Mouse (Mus musculus) liver (tissue): ENCODE results near the gene Vamp2.

Source experiments
- DNase-seq: peaks from one replicate; pipeline ENCODE4 v3.0.0-alpha.2; 2020; ENCODE audit warnings: mixed read lengths

The Vamp2 gene

DNA sequence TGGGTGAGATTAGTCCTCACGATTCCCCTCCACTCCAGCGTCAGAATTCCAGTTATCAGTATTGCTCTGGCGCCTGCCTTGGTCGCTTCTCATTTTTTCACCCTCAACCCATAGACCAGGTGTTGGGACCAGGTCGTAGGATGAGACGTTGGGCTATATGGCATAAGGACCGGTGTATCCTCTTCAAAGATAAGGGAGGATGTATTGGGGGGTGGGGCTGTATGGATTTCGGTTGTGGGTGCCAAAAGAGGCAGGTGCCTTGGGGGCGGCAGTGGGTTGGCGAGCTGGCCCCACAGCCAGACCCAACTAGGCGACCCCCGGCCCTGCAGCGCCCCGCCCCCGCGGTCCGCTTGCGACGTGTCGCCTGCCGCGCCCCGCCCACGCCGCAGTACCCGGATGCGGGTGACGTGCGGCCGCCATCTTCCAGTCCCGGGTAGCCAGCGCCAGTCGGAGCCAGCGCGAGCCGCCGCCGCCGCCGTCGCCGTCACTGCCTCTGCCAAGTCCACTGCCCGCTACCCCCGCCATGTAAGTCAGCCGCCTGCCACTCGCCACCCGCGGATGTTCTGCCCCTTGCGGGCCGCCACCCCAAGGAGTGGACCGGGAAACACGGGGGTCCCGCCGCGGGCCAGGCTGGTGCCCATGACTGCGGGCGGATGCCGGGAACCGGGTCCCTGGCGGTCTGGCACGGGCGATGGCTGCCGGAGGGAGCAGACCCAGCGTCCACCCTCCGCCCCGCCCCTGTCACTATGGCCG is at the start of gene Vamp2:
Gene Vamp2, plus strand, starts transcription at position 388 of the 753 bp plus-strand sequence.
- peak; percentile 89 for DNase-seq

DNA sequence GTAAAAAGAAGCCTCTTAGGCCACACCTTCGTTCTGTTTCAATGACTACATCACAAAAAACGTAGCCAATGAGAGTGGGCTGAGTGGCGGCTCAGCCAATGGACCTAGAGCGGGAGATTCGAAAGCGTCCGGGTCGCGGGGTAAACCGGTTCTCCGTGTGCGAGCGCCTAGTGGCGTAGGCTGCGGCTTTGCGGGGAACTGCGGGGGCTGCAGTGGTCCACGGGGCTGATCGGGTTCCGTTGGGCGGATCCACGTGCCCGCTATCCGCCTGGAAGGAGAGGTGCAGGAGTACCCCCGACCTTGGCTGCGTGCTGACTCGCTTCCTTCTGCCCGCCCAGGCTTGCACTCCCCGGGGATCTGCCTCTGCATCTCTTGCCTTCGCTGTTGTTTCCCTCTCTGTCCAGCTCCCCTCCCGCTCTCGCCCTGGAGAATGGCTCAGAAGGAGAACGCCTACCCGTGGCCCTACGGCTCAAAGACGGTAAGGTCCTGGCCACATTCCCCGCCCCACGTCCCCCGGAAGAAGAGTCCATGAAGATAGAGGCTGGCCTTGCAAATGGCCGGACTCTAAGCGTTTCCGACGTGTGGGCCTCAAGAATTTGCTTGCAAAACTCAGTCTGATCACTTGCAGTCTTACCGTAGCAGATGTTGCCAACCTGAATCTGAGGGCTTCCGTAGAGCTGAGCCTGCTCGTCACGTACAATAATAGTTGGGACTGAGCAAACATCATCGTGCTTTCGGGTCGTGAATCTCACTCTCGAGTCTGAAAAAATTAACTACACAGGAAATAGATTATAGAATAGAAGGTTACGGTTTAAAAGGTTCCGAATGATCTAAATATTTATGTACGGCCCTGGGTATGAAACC is 42.5 kb upstream of the Vamp2 start, which contains the start of gene Aurkb:
Gene Aurkb, plus strand, starts transcription at position 117 of the 864 bp plus-strand sequence.
- peak; percentile 93 for DNase-seq

DNA sequence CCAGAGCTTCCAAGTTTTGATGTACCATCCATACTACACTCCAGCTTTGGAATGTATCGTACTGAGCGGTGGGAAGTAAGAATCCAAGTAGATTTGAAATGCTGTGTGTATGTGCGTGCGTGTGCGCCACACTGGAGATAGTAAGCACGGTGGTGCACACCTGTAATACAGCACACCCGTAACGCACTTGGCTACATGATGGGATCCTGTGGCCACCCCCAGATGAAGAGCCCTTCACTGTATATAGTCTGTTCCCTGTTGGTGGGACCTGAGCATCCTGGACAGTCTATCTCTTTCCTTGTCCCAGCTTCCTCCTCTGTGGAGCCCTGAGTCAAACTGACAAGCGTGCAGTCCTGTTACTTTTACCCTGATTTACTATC is 41.9 kb upstream of the Vamp2 start:
- no peak for DNase-seq

DNA sequence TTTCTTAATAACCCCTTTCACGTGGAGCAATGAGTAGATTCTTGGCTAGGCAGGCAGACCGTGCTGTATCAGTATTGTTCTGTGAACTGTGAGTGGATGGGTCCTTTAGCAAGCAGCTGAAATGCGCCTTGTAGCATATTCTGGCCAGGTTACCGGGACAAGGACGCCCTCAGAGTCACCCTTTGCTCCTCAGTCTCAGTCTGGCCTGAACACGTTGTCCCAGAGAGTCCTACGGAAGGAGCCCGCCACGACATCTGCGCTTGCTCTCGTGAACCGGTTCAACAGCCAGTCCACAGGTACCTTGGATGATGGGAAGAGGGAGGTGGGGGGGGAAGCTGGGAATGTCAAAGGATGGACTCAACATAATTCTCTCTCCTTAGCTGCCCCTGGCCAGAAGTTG is 40.7 kb upstream of the Vamp2 start:
- no peak for DNase-seq

DNA sequence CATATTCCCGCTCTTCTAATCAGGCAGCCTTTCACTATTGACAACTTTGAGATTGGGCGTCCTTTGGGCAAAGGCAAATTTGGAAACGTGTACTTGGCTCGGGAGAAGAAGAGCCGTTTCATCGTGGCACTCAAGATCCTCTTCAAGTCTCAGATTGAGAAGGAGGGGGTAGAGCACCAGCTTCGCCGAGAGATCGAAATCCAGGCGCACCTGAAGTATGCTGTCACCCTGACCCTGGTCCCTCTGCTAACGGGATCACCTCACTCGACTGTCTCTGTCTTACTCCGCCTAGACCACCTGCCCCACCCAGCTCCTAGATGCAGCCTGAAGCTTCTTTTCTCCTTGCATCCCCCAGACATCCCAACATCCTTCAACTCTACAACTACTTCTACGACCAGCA is 40.1 kb upstream of the Vamp2 start:
- no peak for DNase-seq

DNA sequence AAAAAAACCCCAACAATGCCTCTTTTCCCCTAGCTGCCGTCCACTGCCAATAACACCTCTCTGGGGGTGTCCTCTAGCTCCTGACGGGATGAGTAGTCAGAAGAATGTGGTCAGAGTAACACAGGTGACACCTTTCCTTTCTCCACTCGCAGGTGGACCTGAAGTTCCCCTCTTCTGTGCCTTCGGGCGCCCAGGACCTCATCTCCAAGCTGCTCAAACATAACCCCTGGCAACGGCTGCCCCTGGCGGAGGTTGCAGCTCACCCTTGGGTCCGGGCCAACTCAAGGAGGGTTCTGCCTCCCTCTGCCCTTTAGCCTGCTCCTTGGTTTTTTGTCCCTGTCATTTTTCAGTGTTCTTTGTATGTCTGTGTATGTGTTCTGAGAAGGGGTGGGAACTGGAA is 37.5 kb upstream of the Vamp2 start:
- no peak for DNase-seq

DNA sequence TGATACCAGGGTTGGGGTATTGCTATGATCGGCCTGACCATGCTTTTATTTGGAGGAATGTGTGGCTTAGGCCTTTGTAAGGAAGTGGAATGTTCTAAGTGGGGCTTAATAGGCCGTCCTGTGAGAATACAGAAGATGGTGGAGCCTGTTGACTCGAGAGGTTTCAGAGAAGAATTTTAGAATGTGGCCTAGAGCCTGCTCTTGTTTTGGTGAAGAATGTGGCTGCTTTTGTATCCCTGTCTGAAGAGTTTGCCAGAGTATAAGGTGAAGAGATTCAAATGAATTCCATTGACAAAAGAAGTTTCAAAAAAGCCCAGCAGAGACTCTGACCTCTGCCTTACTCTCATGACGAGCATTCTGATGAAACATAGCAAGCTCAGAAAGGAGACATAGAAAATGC is 36.5 kb upstream of the Vamp2 start:
- DNase-seq, result no peak

DNA sequence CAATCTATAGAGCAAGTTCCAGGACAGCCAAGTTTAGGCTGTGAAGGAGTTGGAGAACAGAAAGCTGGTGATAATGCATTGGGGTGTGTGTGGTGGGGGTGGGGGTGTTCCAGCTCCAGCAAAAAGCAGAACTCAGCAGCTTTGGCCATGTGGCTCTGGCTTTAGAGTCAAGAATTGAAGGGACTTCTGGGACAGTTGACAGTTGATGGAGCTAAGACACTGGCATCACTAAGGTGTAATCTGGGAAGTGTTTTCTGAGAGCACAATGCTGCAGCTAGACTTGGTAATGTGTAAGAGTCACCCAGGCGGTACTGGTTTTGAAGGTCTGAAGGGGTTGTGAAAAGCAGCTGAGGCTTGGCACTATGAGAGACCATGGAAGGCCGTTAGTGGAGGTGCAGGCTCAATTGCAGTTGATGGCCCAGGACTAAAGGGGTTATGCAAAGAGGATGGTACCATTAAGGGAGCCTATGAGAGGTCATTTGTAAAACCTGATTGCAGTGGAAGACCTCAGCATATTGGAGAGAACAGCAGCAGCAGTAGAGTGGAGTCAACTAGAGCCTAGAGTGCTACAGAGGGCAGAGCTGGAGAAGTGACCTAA is 35.4 kb upstream of the Vamp2 start:
- DNase-seq, result no peak

DNA sequence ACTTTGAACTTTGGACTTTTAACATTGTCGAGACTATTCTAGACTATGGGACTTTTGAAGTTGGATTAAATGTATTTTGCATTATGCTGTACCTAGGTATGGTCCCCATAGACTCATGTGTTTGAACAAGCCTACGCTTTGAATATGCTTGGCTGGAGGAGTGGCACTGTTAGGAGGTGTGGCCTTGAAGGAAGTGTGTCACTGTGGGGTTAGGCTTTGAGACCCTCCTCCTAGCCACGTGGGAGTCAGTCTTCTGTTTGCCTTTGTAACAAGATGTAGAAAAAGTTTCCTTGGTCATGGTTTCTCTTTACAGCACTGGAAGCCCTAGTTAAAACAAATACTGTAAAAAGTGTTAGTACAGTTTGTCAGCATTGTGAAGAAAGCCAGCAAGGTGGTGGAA is 34.4 kb upstream of the Vamp2 start:
- DNase-seq, result no peak

DNA sequence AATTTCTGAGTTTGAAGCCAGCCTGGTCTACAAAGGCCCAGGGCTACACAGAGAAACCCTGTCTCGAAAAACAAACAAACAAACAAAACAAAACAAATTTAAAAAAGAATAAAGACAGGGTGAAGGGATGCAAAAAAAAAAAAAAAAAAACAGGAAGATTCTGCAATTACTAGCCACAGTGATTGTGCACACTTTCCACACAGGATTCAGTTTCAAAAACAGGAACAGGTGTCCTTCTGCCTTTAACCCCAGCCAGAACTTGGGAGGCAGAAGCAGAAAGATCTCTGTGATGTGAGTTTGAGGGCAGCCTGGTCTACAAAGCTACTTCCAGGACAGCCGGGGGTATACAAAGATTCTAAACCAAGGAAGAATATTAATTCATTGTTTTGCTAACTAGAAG is 30.0 kb upstream of the Vamp2 start:
- no peak for DNase-seq

DNA sequence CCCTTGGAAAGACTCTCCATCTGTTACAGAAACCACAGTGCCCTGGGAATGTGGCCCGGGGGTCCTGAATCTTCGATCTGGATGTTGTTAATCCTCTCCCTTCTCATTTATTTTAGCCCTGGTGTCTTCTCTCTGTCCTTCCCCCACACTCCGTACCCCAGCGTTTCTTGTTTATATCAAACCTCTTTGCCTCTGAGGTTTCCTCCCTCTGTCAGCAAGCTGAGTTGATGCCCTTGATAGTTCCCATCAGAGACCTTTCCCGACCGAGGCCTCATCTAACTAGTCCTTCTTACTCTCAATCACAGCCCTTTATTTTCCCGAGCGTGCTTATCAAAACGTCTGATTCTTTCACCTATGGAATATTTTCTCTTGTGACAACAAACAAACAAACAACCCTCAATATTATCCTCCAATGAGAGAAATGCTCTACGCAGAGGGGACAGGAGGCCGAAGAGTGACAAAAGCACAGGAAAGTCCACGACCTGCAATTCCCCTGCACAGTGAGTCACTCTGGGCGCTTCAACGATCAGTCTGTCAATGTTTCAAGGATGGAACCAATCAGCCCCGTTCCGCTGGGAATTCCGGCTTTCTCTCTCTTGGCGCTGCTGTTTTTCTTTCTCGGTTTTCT is 29.4 kb upstream of the Vamp2 start:
- DNase-seq, result no peak

DNA sequence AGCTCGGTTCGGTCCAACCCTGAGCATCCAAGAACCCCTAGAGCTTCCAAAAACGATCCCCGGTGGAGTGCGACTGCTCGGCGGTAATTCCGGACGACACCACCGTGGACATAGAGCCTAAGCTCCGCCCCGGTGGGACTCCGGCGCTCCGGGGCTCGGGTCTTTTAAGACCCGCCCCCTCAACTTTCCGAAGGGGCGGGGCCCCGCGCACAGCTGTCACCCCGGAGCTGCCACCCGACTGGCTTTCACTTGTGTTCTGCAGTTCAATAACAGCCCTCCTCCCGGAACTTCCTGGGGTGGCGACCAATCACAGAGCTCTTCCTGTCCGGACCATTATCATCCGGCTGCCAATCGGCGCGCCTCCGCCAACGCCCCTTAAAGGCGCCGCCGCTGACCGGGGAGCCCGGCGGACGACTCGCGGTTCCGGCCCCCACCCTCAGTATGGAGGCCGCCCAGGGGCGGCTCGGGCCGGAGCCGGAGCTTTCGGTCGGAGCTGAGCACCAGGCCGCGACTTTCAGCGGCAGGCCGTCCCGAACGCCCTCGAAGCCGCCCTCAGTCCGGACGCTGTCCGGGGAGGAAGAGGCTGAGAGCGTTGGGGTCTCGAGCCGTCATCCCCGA is 28.8 kb upstream of the Vamp2 start, which contains the start of gene Borcs6:
Gene Borcs6, plus strand, starts transcription at position 361 of the 618 bp plus-strand sequence.
- DNase-seq, result peak; percentile 97

DNA sequence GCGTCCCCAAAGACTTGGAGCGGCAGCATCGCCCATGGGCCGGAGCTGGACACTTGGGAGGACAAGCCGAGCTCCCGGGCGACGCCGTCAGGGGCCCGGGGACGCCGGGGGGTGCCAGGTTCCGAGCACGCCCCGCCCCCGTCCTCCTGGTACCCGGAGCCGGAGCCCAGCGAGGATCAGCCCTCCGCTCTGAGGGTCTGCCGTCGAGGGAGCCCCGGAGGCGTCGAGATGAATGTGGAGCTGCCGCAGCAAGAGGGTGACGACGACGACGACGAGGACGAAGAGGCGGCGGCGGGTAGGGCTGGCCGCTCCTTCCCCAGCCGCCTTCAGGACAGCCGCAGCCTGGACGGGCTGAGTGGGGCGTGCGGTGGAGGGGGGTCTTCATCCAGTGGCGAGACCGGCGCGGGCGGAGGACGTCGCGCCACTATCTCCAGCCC is 28.3 kb upstream of the Vamp2 start:
- DNase-seq, result peak; percentile 58

DNA sequence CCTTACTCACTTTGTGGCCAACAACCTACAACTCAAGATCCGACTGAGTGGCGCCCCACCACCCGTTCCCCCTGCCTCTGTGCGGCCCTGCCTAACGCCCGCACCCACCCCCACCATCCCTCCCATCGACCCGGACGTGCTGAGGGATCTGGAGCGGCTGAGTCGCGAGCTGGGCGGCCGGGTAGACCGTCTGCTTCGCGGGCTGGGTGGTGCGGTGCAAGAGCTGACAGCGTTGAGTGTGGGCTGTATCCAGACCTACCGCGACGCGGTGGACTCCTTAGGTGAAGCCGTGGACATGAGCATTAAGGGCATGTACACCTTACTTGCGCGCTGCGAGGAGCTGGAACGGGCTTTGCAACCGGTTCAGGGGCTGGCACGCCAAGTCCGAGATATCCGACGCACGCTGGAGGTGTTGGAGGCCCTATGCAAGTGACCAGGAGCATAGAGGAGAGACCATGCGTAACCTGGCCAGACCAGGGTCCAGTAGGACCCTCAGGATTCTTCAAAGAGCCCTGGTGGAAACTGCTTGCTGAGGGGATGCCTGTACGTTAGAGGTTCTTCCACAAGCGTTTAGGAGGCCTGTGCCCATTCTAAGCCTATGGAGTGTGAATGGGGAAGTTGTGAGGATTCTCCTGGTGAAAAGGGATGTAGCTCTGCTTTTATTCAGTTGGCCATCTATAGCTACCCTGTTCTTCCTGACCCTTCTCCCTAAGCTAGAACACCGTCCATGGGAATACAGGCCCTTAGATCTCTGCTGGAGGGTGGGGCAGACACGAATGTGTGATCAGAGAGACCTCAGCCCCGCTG is 27.6 kb upstream of the Vamp2 start:
- DNase-seq, result peak; percentile 57

DNA sequence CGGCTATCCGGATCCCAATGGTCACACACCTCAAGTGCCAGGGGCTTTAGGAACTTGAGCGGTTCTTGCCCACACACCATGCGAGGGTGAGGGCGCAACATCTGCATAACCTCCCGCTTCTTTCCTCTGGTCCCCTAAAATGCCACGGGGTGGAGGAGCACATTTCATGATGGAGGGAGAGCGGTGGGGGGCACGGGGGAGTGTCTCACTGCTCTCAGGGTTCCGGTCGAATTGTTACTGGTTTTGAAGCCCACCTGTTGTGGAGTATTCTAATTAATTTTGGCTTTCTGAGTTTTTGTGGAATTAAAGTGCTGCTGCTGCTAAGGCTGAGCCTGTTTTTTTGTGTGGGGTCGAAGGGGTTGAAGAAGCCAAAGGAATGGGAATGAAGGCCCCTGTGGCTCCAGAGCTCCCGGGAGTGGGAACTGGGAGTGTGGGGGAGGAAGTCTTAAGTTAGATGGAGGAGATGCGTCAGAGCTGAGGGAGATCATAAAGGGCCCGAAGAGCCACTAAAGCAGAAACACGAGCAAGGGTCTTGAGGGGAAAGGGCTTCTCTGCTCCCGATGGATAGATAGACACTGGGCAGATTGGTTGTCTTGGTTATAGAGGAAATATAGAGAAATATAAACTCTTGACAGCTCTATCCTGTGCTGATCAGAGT is 26.9 kb upstream of the Vamp2 start:
- DNase-seq, result peak; percentile 33

DNA sequence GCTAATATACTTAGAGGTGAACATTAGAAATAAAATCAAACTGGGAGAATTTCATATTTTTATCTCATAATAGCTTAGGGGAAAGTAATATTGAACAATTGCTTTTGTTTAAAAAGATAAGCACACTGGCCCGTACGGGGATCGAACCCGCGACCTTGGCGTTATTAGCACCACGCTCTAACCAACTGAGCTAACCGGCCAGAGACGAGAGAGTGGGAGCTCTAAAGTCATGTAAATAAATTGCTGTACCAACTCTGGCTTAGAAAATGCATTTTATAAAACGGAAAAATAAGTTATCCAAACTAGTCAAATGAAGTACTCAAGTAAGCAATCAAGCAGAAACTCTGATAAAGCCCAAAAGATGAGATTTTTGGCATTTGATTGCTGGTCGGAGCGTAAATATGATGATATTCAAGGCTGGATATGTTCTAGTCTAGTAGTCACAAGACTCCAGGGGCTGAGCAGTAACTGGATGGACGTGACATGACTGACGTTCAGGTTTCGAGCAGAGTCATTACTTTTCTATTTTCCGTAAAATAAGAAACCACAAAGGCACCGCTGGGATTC is 26.0 kb upstream of the Vamp2 start:
- DNase-seq, result peak; percentile 85

DNA sequence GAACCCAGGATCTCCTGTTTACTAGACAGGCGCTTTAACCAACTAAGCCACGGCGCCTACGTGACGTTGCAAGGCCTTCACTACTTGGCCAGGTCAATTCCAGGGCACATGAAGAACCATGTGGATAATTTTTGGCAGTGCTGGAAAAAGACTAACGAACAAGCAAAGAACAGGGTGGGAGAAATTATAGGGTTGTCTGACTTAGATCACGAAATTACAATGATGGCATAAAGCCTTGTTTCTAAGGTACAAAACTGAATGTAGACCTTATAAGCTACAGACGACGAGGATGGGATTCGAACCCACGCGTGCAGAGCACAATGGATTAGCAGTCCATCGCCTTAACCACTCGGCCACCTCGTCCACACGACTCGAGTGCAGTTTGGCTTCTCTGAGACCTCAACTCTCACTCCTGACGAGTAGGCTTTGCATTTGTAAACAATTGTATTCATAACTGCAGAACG is 25.5 kb upstream of the Vamp2 start:
- DNase-seq, result peak; percentile 95

DNA sequence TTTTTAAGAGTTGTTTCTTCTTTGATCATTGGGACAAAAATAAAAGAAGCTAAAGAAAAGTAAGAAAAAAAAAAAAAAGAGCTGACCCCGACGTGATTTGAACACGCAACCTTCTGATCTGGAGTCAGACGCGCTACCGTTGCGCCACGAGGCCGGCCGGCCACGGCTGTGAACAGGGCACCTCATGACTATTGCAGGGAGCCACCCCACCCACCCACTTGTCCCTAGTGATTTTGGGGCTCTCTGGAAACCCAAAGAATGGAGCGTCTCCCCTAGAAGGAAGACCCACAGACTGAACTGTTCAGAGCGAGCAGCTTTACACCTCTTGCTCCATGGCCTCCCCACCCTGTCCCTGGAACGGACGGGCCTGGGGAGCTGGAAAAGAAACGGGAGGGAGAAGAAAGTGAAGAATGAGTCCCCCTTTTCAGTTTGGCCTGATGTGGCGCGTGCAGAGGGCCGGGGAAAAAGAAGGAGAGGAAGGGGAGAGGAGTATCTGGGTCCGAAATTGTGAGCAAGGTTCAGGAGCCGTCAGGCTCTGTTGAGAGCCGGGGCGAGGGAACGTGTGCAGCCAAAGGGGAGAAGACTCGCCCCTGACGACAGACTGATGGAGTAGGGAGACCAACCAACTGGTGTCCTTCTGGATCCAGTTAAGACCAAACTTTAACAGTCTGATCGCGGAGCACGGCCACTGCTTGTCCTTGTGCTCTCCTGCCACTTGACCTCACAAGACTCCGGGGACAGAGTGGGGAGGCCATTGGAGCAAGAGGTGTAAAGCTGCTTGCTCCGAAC is 24.7 kb upstream of the Vamp2 start:
- peak; percentile 90 for DNase-seq

DNA sequence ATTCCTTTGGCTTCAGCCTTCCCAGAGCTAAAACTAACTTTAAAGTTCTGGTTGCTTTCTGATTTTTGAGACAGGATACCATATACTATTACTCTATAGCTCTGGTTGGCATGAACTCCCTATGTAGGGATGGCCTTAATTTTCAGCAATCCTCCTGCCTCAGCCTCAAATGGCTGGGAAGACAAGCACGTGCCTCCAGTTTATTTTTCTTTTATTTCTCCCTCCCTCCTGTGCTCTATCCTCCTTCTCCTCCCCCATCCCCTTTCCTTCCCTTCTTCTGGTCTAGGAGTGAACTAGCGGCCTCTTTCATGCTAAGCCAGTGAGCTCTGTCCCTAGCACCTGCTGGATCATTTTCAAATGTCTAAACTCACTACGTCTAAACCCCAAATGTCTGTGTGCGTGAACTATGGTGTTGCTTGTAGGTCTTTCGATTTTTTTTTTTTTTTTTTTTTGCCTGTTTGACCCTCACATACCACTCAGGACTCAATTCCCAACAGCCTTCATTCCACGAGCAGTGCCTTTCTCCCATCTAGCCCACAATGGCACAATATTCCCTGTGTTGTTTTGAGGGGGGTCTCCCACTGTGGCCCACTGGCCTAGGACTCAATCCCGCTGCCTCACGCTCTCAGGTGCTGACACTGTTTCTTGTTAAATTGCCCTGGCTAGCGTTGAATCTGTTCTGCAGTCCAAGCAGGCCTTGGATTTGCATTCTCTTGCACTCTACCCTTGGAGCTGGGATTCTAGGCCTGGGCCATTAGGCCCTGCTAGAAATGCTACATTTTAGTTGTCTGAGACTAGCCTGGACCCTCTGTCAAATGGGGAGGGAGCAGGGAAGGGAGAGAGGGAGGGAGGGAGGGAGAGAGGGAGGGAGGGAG is 23.8 kb upstream of the Vamp2 start:
- DNase-seq, result no peak
